Mouse (Mus musculus) ES-E14 (cell line): ENCODE measurements around the gene Pram1.

Experiments
- CHD2 ChIP-seq: IDR thresholded peaks from 2 replicates; pipeline ENCODE4 v1.6.1; 2014; ENCODE audit warnings: mild to moderate bottlenecking, low read depth, low read length, inconsistent platforms
- HCFC1 ChIP-seq: IDR thresholded peaks from 2 replicates; pipeline ENCODE4 v1.6.1; 2012; ENCODE audit warnings: low read length, inconsistent platforms, borderline replicate concordance; ENCODE audit not compliant: insufficient read depth
- ZNF384 ChIP-seq: IDR thresholded peaks from 2 replicates; pipeline ENCODE4 v1.6.1; 2012; ENCODE audit warnings: low read depth, low read length, inconsistent platforms

- TF ChIP-seq ZNF384 (no peak), CHD2 (no peak), HCFC1 (no peak)
Measured at GRCm38 (mm10) chr17:33645073-33645472, 7.2 kb downstream of the Pram1 start.
